Comparison of ENCODE assay signal across 8 mouse cellular contexts in the genomic region with DNA sequence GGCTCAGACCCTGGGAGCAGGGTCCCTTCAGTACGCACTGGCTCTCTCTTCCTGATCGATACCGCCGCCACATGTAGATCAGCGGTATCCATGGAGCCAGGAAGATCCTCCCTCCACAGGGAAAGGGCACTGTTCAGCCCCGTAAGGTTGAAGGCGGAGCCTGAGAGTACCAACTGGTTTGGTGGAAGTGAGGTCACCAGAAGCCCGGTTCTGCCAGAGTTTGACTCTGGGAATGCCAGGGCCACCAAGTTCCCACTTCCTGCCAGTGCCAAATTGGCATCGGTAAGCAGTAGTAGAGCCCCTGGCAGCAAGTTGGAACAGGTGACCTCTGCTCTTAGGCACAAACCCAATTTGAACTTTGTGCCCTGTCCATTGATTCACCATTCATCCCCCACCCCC. TPM values are rescaled to one million over a fixed set of nuclear protein-coding genes. Genes with fewer than 3 reads are reported as not detected.
DNase-seq lines count a peak whose midpoint lies in the region; ATAC-seq and TF ChIP-seq lines count a peak whose summit lies in the region.

No protein-coding gene starts in this region.

- H3K27ac ChIP-seq in layer of hippocampus, adult 2 months, result peak overlapping the region; percentile 79
- no peak overlapping the region for H3K27ac ChIP-seq in embryonic facial prominence, embryonic 14.5 days (replicated peaks; ENCODE audit: low read depth, low read length)
- peak overlapping the region; percentile 82 for H3K27ac ChIP-seq in intestine, embryonic 15.5 days
- H3K27ac ChIP-seq in liver, embryonic 15.5 days (replicated peaks), result peak overlapping the region; percentile 70; the same call in 1 of the 2 replicates
- H3K27ac ChIP-seq in olfactory bulb, adult 2 months (ENCODE audit: insufficient read depth, low read depth, low read length), result no peak overlapping the region

- TF ChIP-seq POLR2A in olfactory bulb, adult 2 months (IDR thresholded peaks at IDR 0.05; ENCODE audit: insufficient read depth, low read depth, low read length), result no peak

- peak overlapping the region; percentile 79 for H3K4me3 ChIP-seq in layer of hippocampus, adult 2 months
- peak overlapping the region; percentile 66 for H3K4me3 ChIP-seq in embryonic facial prominence, embryonic 14.5 days (ENCODE audit: low read depth, low read length)
- H3K4me3 ChIP-seq in intestine, embryonic 15.5 days (replicated peaks), result peak overlapping the region; percentile 70
- peak overlapping the region; percentile 77 for H3K4me3 ChIP-seq in liver, embryonic 15.5 days (replicated peaks)
- H3K4me3 ChIP-seq in olfactory bulb, adult 2 months (ENCODE audit: insufficient read depth, low read depth, low read length), result peak overlapping the region; percentile 49

- peak overlapping the region; percentile 91 for H3K4me2 ChIP-seq in embryonic facial prominence, embryonic 14.5 days (ENCODE audit: low read depth, low read length)
- peak overlapping the region; percentile 84 for H3K4me2 ChIP-seq in intestine, embryonic 15.5 days (replicated peaks)
- peak overlapping the region; percentile 94 for H3K4me2 ChIP-seq in liver, embryonic 15.5 days

- DNase-seq in layer of hippocampus, adult 2 months (ENCODE audit: low spot score in 2 of 2), result peak; percentile 40 to 57
- DNase-seq in layer of hippocampus, adult 9-11 months, result no peak
- DNase-seq in adipocyte (ENCODE audit: low spot score), result peak; percentile 53
- no peak for DNase-seq in embryonic facial prominence, embryonic 14.5 days (ENCODE audit: low spot score)
- DNase-seq in spleen, adult 18-20 months, result no peak

- peaks cover 34% of the 10 kb centered on the region for H3K27me3 ChIP-seq in embryonic facial prominence, embryonic 14.5 days (replicated peaks; ENCODE audit: control insufficient read depth, insufficient read depth, low read length)
- H3K27me3 ChIP-seq in intestine, embryonic 15.5 days (replicated peaks), result no peaks in the 10 kb centered on the region
- H3K27me3 ChIP-seq in liver, embryonic 15.5 days, result peaks cover 26% of the 10 kb centered on the region

- no peak for TF ChIP-seq CTCF in layer of hippocampus, adult 2 months (conservative IDR thresholded peaks at IDR 0.05)
- no peak for TF ChIP-seq CTCF in olfactory bulb, adult 2 months (IDR thresholded peaks at IDR 0.05; ENCODE audit: insufficient read depth, low read depth, low read length)

- ATAC-seq in embryonic facial prominence, embryonic 14.5 days (ENCODE audit: low read depth), result no peak
- peak; percentile 50 for ATAC-seq in intestine, embryonic 15.5 days
- ATAC-seq in liver, embryonic 15.5 days (ENCODE audit: insufficient read depth), result no peak

- H3K36me3 ChIP-seq in embryonic facial prominence, embryonic 14.5 days (ENCODE audit: control insufficient read depth, insufficient read depth, low read length), result no peaks in the 10 kb centered on the region
- no peaks in the 10 kb centered on the region for H3K36me3 ChIP-seq in intestine, embryonic 15.5 days
- H3K36me3 ChIP-seq in liver, embryonic 15.5 days (replicated peaks), result peaks cover 6% of the 10 kb centered on the region; the same call in 1 of the 2 replicates

- H3K9ac ChIP-seq in embryonic facial prominence, embryonic 14.5 days (ENCODE audit: low read depth, low read length), result peak overlapping the region; percentile 59; the same call in 1 of the 2 replicates
- H3K9ac ChIP-seq in intestine, embryonic 15.5 days, result peak overlapping the region; percentile 71
- H3K9ac ChIP-seq in liver, embryonic 15.5 days, result peak overlapping the region; percentile 74; the same call in 1 of the 2 replicates

- 3% methylated on average over 9 of the region's 9 CpGs for WGBS in embryonic facial prominence, embryonic 14.5 days
- WGBS in intestine, embryonic 15.5 days, result 5% methylated on average over 9 of the region's 9 CpGs
- WGBS in liver, embryonic 15.5 days (ENCODE audit: insufficient replicate concordance), result 8% methylated on average over 9 of the region's 9 CpGs
- 5% methylated on average over 9 of the region's 9 CpGs for WGBS in olfactory bulb, adult 2 months

- H3K4me1 ChIP-seq in embryonic facial prominence, embryonic 14.5 days (ENCODE audit: control insufficient read depth, insufficient read depth, low read length), result peaks cover 25% of the 10 kb centered on the region
- H3K4me1 ChIP-seq in intestine, embryonic 15.5 days (replicated peaks), result peaks cover 44% of the 10 kb centered on the region
- H3K4me1 ChIP-seq in liver, embryonic 15.5 days (replicated peaks), result peaks cover 78% of the 10 kb centered on the region
- peaks cover 26% of the 10 kb centered on the region for H3K4me1 ChIP-seq in olfactory bulb, adult 2 months (ENCODE audit: control insufficient read depth, insufficient read depth, low read length)

- no peaks in the 10 kb centered on the region for H3K9me3 ChIP-seq in embryonic facial prominence, embryonic 14.5 days (ENCODE audit: control insufficient read depth, low read length)
- no peaks in the 10 kb centered on the region for H3K9me3 ChIP-seq in intestine, embryonic 15.5 days
- no peaks in the 10 kb centered on the region for H3K9me3 ChIP-seq in liver, embryonic 15.5 days (replicated peaks)

RNA-seq across cellular contexts. Expression of a gene that starts 1.8 kb away (rescaled TPM):
- 10 to 100 TPM; 67.3 to 74.6 TPM for total RNA-seq in layer of hippocampus, adult 2 months (2021)
- polyA plus RNA-seq in embryonic facial prominence, embryonic 14.5 days (2014; fragmentation: Nextera tagmentation; extraction: Ambion mirVana), result 40.6 and 43.5 TPM in 2 replicates
- polyA plus RNA-seq in intestine, embryonic 15.5 days (2015; fragmentation: Nextera tagmentation; extraction: Ambion mirVana), result 252 and 270 TPM in 2 replicates
- 76.4 and 82.1 TPM in 2 replicates for polyA plus RNA-seq in liver, embryonic 15.5 days (2015; fragmentation: Nextera tagmentation; extraction: Ambion mirVana)
- polyA plus RNA-seq in olfactory bulb, adult 2 months (2012; ENCODE audit: insufficient read depth, insufficient read length, low replicate concordance, missing spikeins), result 241 TPM in 1 of 2 replicates, not detected in the other

RNA-seq across cellular contexts. Expression of a gene that starts 22.3 kb away (rescaled TPM):
- total RNA-seq in layer of hippocampus, adult 2 months (2021), result 10 to 100 TPM; 18.1 to 20.1 TPM
- 12.5 and 14.9 TPM in 2 replicates for polyA plus RNA-seq in embryonic facial prominence, embryonic 14.5 days (2014; fragmentation: Nextera tagmentation; extraction: Ambion mirVana)
- polyA plus RNA-seq in intestine, embryonic 15.5 days (2015; fragmentation: Nextera tagmentation; extraction: Ambion mirVana), result 9.3 and 12.2 TPM in 2 replicates
- polyA plus RNA-seq in liver, embryonic 15.5 days (2015; fragmentation: Nextera tagmentation; extraction: Ambion mirVana), result 5.1 and 6.0 TPM in 2 replicates
- polyA plus RNA-seq in olfactory bulb, adult 2 months (2012; ENCODE audit: insufficient read depth, insufficient read length, low replicate concordance, missing spikeins), result not detected in 2 replicates

RNA-seq across cellular contexts. Expression of a gene that starts 22.7 kb away (rescaled TPM):
- 10 to 100 TPM; 20.5 to 20.6 TPM for total RNA-seq in layer of hippocampus, adult 2 months (2021)
- 20.0 and 23.3 TPM in 2 replicates for polyA plus RNA-seq in embryonic facial prominence, embryonic 14.5 days (2014; fragmentation: Nextera tagmentation; extraction: Ambion mirVana)
- polyA plus RNA-seq in intestine, embryonic 15.5 days (2015; fragmentation: Nextera tagmentation; extraction: Ambion mirVana), result 20.5 and 20.6 TPM in 2 replicates
- polyA plus RNA-seq in liver, embryonic 15.5 days (2015; fragmentation: Nextera tagmentation; extraction: Ambion mirVana), result 9.9 and 11.6 TPM in 2 replicates
- not detected in 2 replicates for polyA plus RNA-seq in olfactory bulb, adult 2 months (2012; ENCODE audit: insufficient read depth, insufficient read length, low replicate concordance, missing spikeins)

RNA-seq across cellular contexts. Expression of a gene that starts 31.2 kb away (rescaled TPM):
- under 1 TPM; 0.38 to 0.49 TPM for total RNA-seq in layer of hippocampus, adult 2 months (2021)
- 0.14 and 0.56 TPM in 2 replicates for polyA plus RNA-seq in embryonic facial prominence, embryonic 14.5 days (2014; fragmentation: Nextera tagmentation; extraction: Ambion mirVana)
- 0.85 and 1.2 TPM in 2 replicates for polyA plus RNA-seq in intestine, embryonic 15.5 days (2015; fragmentation: Nextera tagmentation; extraction: Ambion mirVana)
- polyA plus RNA-seq in liver, embryonic 15.5 days (2015; fragmentation: Nextera tagmentation; extraction: Ambion mirVana), result 4.5 and 4.8 TPM in 2 replicates
- polyA plus RNA-seq in olfactory bulb, adult 2 months (2012; ENCODE audit: insufficient read depth, insufficient read length, low replicate concordance, missing spikeins), result not detected in 2 replicates

Comparison
In these comparisons a context has a peak if more than half of its experiments do, and no peak if none do; other contexts are left out.
1. DNase-seq: peak in layer of hippocampus, adult 2 months (2 of 2) and adipocyte (single experiment); none in layer of hippocampus, adult 9-11 months (single experiment), embryonic facial prominence, embryonic 14.5 days (single experiment) and spleen, adult 18-20 months (0 of 2).
2. H3K27ac ChIP-seq: peak in layer of hippocampus, adult 2 months (single experiment), intestine, embryonic 15.5 days (single experiment) and liver, embryonic 15.5 days (single experiment); none in embryonic facial prominence, embryonic 14.5 days (single experiment) and olfactory bulb, adult 2 months (single experiment).
3. RNA of a gene that starts 22.7 kb away (polyA plus RNA-seq): 20.5 to 20.6 TPM in intestine, embryonic 15.5 days, 20.0 to 23.3 TPM in embryonic facial prominence, embryonic 14.5 days and 9.9 to 11.6 TPM in liver, embryonic 15.5 days; not detected in olfactory bulb, adult 2 months; every median in the first group is over 10 times any median in the second.
4. Peak in every context shown above with its lines, with median percentiles within 50 percentile points of each other: H3K4me3 ChIP-seq, H3K4me2 ChIP-seq and H3K9ac ChIP-seq.